24 mouse cellular contexts compared by ENCODE assay signal in genomic region chr3:135547298-135547697, GRCm38 (mm10).
DNase-seq lines count a peak whose midpoint lies in the region; TF ChIP-seq lines count a peak whose summit lies in the region.
"Had no signal": no experiment of that assay in that cellular context is flagged by ENCODE, and none has a peak within 500 bp of the region (broad histone marks: within the 10 kb centered on the region; RNA-seq: fewer than 3 reads in every experiment).

No protein-coding gene starts in this region.

- H3K9me3 ChIP-seq in E14TG2a.4 (ENCODE audit: low read length) (peaks cover 17% of the 10 kb centered on the region), ES-E14 (ENCODE audit: control insufficient read depth, insufficient read depth, low read depth, low read length) (no peaks in the 10 kb centered on the region)
- H3K9me3 ChIP-seq: embryonic facial prominence, embryonic 10.5 days; embryonic facial prominence, embryonic 13.5 days; forebrain, embryonic 12.5 days; forebrain, embryonic 15.5 days; hindbrain, embryonic 10.5 days; hindbrain, embryonic 13.5 days; intestine, embryonic 15.5 days had no signal

- peak overlapping the region; percentile 62; the same call in 1 of the 2 replicates for H3K9ac ChIP-seq in ES-E14 (ENCODE audit: insufficient read depth, low read depth, low read length, poor library complexity, severe bottlenecking)
- H3K9ac ChIP-seq: embryonic facial prominence, embryonic 13.5 days; forebrain, embryonic 12.5 days; forebrain, embryonic 15.5 days; hindbrain, embryonic 13.5 days; intestine, embryonic 15.5 days had no signal

- H3K36me3 ChIP-seq in E14TG2a.4 (ENCODE audit: insufficient read depth, low read length): peaks cover 61% of the 10 kb centered on the region
- H3K36me3 ChIP-seq in ES-E14 (ENCODE audit: control insufficient read depth, insufficient read depth, low read length, poor library complexity, severe bottlenecking): peaks cover 23% of the 10 kb centered on the region
- H3K36me3 ChIP-seq: embryonic facial prominence, embryonic 10.5 days; embryonic facial prominence, embryonic 13.5 days; forebrain, embryonic 12.5 days; forebrain, embryonic 15.5 days; hindbrain, embryonic 10.5 days; hindbrain, embryonic 13.5 days; intestine, embryonic 15.5 days had no signal

- TF ChIP-seq CTCF in E14TG2a.4 (conservative IDR thresholded peaks at IDR 0.05; ENCODE audit: low read length): no peak

- H3K4me3 ChIP-seq in E14TG2a.4 (replicated peaks; ENCODE audit: low read length): peak overlapping the region; percentile 67
- H3K4me3 ChIP-seq in ES-E14 (ENCODE audit: insufficient read depth in 1 of 2, low read depth in 1 of 2, low read length in 2 of 2, poor library complexity in 1 of 2, severe bottlenecking in 1 of 2): peak overlapping the region; percentile 4 to 44; a peak in 2 of 4 replicates
- H3K4me3 ChIP-seq: embryonic facial prominence, embryonic 10.5 days; embryonic facial prominence, embryonic 13.5 days; erythroblast, embryonic 14.5 days; forebrain, embryonic 12.5 days; forebrain, embryonic 15.5 days; hindbrain, embryonic 10.5 days; hindbrain, embryonic 13.5 days; intestine, embryonic 15.5 days had no signal

- H3K27me3 ChIP-seq in E14TG2a.4 (ENCODE audit: insufficient read depth, low read length): no peaks in the 10 kb centered on the region
- H3K27me3 ChIP-seq: CH12.LX; embryonic facial prominence, embryonic 13.5 days; forebrain, embryonic 12.5 days; forebrain, embryonic 15.5 days; hindbrain, embryonic 13.5 days; intestine, embryonic 15.5 days had no signal

- H3K27ac ChIP-seq in ES-E14 (ENCODE audit: insufficient read depth, low read depth, low read length, poor library complexity, severe bottlenecking): peak overlapping the region; percentile 100
- H3K27ac ChIP-seq: embryonic facial prominence, embryonic 10.5 days; embryonic facial prominence, embryonic 13.5 days; forebrain, embryonic 12.5 days; forebrain, embryonic 15.5 days; hindbrain, embryonic 10.5 days; hindbrain, embryonic 13.5 days; intestine, embryonic 15.5 days had no signal

- in situ Hi-C loops in ES-E14 (cut with MboI; ENCODE audit: low sequenced_read_pairs in 2 of 2, unreplicated experiment in 2 of 2): no loop called here

- peak; percentile 81 for DNase-seq in heart, adult 11 months
- DNase-seq in heart, postnatal 4 days: no peak
- DNase-seq in ES-E14 (ENCODE audit: low read depth, low spot score): peak; percentile 72
- peak; percentile 87 for DNase-seq in ZHBTc4 (ENCODE audit: low read depth, low spot score)
- no peak for DNase-seq in yolk sac, embryonic 10.5 days (ENCODE audit: low spot score)
- no peak for DNase-seq in spleen, postnatal 14 days (ENCODE audit: low spot score in 2 of 2)
- DNase-seq: adrenal gland, adult 2 months; adrenal gland, postnatal 14 days; cerebellum, adult 11 months; cerebellum, adult 8-10 months; cerebellum, postnatal 10 days; cerebellum, postnatal 36 days; embryo, embryonic 11 days; gastrocnemius, postnatal 25 days had no signal

- H3K4me1 ChIP-seq in E14TG2a.4 (replicated peaks; ENCODE audit: low read depth, low read length): peaks cover 74% of the 10 kb centered on the region
- H3K4me1 ChIP-seq in ES-E14 (ENCODE audit: control insufficient read depth in 2 of 2, insufficient read depth in 2 of 2, low read length in 2 of 2, poor library complexity in 1 of 2): peaks cover 18 to 21% of the 10 kb centered on the region in 2 experiments
- H3K4me1 ChIP-seq: embryonic facial prominence, embryonic 10.5 days; embryonic facial prominence, embryonic 13.5 days; forebrain, embryonic 12.5 days; forebrain, embryonic 15.5 days; hindbrain, embryonic 13.5 days; intestine, embryonic 15.5 days had no signal

TF ChIP-seq in ES-E14, 5 proteins besides CTCF, POLR2A, EP300 and RAD21:
- peak; percentile 100 for TF ChIP-seq MAFK (IDR thresholded peaks at IDR 0.05; ENCODE audit: insufficient read depth, low read depth, low read length)
- no peak for TF ChIP-seq ZC3H11A (IDR thresholded peaks at IDR 0.05; ENCODE audit: borderline replicate concordance, low read depth, low read length)
- TF ChIP-seq HCFC1 (IDR thresholded peaks at IDR 0.05; ENCODE audit: borderline replicate concordance, insufficient read depth, low read length): no peak
- TF ChIP-seq ZNF384 (IDR thresholded peaks at IDR 0.05; ENCODE audit: low read depth, low read length): peak; percentile 82

Comparison
In these comparisons a context has a peak if more than half of its experiments do, and no peak if none do; other contexts are left out.
1. DNase-seq: peak in heart, adult 11 months (single experiment), ES-E14 (single experiment) and ZHBTc4 (single experiment); none in heart, postnatal 4 days (single experiment), yolk sac, embryonic 10.5 days (single experiment) and spleen, postnatal 14 days (0 of 2).